Mouse (Mus musculus): ENCODE results near the gene Lrg1.

- no peak for TF ChIP-seq CTCF (IDR thresholded peaks at IDR 0.05; ENCODE audit: control insufficient read depth, insufficient read depth, low read length)
- no peak for TF ChIP-seq POLR2A (IDR thresholded peaks at IDR 0.05; ENCODE audit: borderline replicate concordance, control insufficient read depth, low read depth, low read length)
Measured at GRCm38 (mm10) chr17:56108334-56109044, 13.3 kb downstream of the Lrg1 start.

Measured in bone marrow, adult 2 months (tissue).